Mouse (Mus musculus) heart, postnatal 36 days (tissue): Measurements from ENCODE around the gene Shld1. TPM values are rescaled to one million over a fixed set of nuclear protein-coding genes. Genes with fewer than 3 reads are reported as not detected.

Source experiments
- DNase-seq, 2 experiments: peaks; one replicate each; pipeline ENCODE4 v3.0.0; 2021 to 2022
- intact Hi-C: fragments of 180-260 bp; cut with DNase I; formaldehyde crosslinking; loops from one replicate; pipeline ENCODE4 v1.15.1; 2025
- total RNA-seq, 2 experiments: library from RNA; stranded (reverse); gene quantifications; 2 replicates each; pipeline ENCODE4 v1.2.3; 2021

Shld1 gene
- total RNA-seq, 2 experiments from 2014 or later, result 49.3 to 59.3 TPM

DNA sequence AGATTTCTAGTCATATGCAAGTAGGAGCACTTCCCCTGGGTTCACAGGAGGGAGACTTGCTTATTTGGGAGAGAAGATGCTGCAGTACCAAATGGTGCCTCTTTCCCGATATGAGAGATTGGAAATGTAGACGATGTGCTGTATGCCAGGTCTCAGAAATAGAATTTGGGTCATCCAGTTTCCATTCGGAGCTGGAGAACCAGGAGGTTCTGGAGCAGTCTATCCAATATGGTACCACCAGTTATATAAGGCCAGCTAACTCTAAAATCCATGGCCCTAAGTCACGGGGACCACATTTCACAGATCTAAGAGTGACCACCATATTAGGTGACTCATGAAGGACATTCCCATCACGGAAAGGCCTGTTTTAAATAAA, 30.8 kb downstream of the Shld1 start:
- intact Hi-C loops, result loop anchor here (10.0 kb wide), 2 partner anchors 423 to 453 kb away; partner anchors contain the start of gene Cds2
- no peak for DNase-seq

DNA sequence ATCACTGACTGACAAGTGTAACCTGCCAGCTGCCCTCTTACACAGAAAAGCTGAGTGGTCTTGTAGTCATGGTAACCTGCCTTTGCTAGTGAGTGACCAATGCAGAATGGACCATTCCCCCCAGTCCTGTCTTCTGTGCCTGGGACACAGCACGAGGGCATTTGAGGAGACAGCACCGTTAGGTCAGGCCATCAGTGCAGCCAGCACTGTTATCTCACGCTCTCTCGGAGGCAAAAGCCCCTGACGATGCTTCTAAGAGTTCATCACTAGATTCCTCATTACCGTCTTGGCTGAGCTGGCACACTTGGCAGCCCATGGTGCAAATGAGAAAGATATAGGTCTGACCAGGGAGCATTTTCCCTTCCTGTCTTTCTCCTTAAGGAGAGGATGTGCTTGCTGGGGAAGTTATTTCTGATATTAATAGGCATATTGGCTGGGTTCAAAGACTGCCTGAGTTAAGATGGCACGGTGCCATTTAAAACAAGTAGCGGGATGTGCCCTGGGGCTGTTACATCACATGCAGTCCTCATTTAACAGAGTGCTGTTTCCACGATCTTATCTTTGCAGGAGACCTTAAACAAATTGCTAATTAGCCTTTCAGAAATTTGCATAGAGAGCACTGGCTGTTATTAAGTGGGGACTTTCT, 34.3 kb downstream of the Shld1 start:
- DNase-seq, result no peak
- intact Hi-C loops, result no loop called here

DNA sequence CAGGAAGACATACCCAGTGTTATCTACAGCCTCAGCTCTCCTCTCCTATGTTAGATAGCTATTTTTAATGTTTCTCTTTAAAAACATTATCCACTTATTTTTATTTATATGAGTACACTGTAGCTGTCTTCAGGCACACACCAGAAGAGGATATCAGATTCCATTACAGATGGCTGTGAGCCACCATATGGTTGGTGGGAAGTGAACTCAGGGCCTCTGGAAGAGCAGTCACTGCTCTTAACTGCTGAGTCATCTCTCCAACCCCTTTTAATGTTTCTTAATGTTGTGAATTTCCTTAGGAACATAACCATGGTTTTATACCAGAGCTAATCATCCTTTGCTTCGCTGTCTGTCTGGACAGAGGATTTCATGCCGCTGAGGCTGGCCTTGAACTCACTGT, 35.1 kb downstream of the Shld1 start:
- intact Hi-C loops, result no loop called here
- no peak for DNase-seq

DNA sequence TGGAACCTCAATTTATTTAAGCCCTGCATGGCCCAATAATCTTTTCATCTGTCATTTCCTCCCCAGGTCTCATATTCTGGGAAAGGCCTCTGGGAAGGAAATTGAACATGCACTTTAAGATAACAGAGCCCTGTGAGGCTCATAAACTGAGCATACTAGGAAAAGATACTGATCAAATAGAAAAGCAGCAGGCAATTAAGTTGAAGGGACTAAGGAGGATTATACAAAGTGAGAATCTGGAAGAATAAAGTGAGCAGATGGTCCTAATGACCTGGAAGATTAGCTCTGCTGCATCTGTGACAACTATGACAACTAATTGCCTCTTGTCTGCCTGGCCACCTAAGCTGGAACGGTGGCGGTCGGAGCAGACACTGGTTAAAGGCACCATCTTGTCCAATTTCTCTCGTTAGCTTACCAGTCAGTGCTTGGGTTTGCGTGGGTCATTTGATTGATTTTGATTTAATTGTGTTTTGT, 37.3 kb downstream of the Shld1 start:
- DNase-seq, result no peak
- intact Hi-C loops, result no loop called here

DNA sequence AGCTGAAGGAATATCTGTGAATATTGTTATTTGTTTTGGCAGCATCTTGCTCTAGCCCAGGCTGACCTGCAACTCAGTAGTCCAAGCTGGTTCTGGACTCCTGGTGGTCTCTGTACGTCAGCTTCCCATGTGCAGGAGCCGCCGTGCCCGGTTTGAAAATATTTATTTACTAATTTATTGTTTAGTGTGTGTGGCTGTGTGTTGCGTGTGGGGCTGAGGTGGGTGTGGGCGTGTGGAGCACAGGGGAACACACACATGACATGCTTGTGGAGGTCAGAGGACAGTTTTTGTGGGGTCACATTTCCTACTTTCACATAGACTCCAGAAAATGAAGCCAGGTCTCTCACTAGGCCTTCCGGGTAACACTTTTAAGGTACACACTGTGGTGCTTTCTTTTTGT, 37.8 kb downstream of the Shld1 start:
- DNase-seq, result no peak
- intact Hi-C loops, result no loop called here

DNA sequence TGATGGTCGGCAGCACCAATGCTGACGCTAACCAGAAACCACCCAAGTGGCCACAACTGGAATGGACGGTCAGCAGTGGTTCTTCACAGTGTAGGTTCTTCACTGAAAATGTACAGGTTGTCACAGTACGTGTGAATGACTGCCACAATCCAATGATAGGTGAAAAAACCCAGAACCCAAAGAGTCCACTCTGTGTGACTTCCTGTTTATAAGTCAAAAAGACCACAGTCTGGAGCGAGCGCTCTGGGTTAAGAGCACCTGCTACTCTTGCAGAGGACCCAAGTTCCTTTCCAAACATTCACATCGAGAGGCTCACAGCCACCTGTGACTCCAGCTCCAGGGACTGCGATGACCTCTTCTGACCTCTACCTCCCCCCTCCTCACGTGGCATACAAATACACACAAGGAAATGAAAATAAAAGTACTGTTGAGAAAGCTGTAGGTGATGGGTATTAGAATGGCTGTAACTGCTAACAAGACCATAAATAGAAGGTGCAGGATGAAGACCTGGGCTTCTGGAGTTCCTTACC, 38.7 kb downstream of the Shld1 start:
- no peak for DNase-seq
- intact Hi-C loops, result no loop called here

DNA sequence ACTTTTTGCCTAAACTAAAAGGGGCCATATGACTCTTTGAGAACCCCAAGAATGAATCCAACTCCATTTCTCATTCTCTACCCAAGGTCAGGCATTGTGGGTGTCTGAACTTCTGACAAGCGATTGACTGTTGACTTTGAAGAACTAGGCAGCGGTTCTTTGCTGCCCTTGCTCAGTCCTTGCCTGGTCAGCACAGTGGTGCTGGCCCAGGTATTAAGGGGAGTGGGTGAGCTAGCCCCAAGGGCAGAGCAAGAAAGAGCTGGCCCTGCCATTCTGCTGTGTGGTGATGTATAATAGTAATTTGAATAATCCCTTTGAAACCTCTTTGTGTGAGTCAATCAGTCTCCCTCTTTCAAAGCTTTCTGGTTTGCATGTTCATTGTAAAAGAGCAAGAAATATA, 39.4 kb downstream of the Shld1 start:
- no peak for DNase-seq
- intact Hi-C loops, result no loop called here

DNA sequence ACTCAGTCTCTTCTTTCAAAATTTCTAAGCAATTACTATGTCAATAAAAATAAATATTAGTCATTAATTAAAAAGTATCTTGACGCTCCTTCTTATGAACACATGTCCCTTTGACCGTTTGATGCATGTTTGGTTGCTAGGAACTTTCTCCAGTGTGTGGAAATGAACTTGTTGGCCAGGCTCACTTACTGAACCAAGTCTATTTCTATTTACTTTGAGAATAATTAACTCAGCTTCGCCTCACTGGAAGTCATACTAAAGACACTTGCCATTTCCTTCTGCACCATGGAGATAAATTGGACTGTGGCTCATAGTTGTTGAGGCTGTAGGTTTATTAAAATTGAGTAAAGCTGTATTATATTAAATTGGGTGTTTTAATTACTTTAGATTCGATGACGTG, 46.2 kb downstream of the Shld1 start:
- intact Hi-C loops, result no loop called here
- no peak for DNase-seq

DNA sequence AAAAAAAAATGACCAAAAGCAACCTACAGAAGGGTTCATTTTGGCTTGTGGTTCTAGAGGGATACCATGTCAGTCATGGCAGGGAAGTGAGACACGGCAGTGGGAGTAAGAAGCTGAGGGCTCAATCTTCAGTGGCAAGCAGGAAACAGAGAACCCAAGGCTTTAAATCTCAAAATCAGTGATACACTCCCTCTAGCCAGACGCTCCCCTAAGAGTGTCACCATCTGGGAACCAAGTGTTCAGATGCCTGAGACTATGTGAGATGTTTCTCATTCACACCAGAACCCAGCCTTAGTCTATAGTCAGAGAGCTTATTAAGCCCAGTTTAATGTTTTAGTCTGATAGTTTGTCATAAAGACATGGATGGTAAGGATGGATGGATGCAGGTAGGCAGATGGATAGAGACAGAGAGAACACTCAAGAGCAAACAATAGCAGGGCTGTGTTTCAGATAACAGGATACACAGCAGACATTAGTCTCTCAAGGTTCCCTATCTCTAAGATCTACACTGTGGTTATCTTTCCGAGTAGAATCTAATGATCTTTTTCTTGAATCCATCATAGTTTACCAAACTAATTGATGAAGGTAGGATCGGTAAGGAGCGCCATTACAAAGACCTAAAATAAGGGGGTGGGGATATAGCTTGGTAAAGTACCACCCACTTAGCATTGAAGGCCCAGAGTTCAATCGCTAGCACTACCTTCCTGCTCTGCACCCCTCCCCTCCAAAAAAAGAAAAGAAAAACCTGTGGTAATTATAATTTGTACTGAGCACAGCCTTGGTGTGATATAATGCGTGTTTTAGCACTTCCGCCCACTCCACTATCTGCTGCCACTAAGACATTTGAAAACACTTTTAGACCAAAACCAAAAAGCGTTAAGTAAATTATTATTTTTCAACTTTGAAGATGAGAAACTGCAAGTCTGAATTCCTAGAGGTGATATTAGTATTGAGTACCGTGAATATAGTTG, 47.2 kb downstream of the Shld1 start:
- intact Hi-C loops, result no loop called here

DNA sequence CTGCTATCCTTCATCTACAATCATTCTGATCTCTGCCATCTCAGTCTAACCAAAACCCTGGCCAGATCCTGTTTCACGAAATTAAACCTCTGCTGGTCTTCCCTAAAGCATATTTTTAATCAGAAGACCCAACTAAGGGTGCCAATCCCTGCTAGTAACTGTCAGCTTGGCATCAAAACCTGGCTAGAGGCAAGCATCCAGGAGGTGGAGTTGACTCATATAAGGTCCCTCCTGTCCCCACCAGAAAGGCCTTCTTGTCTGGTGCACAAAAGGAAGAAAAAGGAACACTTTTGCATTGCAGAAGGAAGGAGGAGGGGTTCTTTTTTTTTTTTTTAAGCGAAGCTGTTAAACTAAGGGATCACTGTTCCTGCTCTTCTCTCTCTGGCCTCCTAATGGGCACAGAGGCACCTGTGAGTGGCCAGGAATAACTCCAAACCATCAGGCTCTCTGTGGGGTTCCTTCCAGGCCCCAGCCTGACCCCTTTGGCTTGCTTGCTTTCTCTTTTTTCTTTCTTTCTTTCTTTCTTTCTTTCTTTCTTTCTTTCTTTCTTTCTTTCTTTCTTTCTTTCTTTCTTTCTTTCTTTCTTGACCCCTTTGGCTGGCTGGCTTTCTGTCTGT, 52.2 kb downstream of the Shld1 start:
- no peak for DNase-seq
- intact Hi-C loops, result no loop called here

More for the DNA sequence above, 47.2 kb downstream of the Shld1 start:
- DNase-seq, result no peak

DNA sequence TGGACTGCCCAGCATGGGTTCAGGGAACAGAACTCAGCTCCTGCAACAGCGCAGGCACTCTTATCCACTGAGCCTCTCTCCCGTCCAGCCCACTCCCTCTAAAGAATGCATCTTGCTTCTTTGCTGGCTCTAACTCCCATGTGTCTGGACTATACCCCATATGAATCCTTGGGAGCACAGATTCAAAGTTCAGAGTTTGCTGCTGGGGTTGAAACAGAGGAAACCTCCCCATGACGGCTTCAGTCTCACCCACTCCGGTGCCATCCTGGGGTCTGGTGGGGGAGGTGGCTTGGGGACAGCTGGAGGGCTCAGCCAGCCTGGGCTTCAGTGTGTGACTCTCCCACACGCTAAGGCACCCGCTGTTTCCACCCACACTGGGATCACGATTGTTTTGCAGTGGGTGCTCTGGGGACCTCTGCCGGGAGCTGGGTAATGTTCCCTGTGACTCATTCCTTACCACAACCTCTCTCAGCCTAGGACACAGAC, 55.2 kb downstream of the Shld1 start:
- DNase-seq, result no peak
- intact Hi-C loops, result no loop called here

DNA sequence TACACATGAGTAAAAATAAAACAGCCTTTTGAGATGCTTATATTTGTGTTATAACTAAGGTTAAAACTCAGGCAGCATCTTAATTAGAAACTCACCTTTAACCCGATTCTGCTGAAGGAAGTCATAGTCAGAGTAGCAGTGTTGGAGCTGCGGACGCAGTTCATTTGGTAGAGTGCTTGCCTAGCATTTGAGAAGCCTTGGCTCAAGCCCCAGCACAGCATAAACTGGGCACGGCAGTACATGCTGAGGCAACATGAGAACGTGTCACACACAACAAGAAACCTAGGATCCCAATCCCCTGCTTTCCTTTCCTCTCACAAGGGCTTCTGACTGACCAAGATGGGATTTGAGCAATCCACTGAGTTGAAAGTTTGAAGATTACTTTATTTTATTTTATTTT, 58.1 kb downstream of the Shld1 start:
- DNase-seq, result no peak
- intact Hi-C loops, result no loop called here

DNA sequence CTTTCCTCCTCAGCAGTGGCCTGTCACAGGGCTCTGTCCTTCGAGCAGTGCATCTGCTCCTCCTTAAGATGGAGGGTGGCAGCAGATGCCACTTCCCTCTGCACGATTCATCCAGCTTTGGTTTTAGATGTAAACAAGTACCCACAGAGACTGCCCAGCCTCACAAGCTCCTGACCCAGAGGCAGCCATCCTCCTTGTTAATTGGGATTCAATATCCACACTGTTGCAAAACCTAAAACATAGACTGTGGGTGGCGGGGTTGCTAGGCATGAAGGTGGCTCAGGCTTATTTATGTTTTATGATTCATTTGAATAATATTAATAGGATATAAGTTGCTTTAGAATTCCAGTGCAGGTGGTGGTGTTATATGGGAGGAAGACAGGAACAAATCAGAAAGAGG, 59.4 kb downstream of the Shld1 start:
- no peak for DNase-seq
- intact Hi-C loops, result no loop called here

DNA sequence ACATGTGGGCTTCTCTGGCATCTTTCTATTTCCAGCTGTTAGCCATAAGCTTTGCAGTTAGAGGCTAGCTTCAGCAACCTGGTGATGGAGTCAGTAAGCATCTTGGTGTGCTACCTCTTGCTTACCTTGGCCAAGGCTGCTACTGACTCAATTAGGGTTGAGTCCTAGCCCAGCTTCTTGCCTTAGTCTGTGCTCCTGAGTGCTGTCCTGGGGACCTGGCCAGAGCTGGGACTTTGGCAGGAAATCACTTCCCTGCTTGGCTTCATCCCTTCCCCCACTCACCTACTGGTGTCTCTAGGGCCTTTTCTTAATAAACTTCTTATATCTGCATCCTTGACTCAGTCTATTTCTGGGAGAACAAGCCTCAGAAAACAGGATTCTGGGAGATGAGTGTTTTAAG, 64.0 kb downstream of the Shld1 start:
- DNase-seq, result no peak
- intact Hi-C loops, result no loop called here

DNA sequence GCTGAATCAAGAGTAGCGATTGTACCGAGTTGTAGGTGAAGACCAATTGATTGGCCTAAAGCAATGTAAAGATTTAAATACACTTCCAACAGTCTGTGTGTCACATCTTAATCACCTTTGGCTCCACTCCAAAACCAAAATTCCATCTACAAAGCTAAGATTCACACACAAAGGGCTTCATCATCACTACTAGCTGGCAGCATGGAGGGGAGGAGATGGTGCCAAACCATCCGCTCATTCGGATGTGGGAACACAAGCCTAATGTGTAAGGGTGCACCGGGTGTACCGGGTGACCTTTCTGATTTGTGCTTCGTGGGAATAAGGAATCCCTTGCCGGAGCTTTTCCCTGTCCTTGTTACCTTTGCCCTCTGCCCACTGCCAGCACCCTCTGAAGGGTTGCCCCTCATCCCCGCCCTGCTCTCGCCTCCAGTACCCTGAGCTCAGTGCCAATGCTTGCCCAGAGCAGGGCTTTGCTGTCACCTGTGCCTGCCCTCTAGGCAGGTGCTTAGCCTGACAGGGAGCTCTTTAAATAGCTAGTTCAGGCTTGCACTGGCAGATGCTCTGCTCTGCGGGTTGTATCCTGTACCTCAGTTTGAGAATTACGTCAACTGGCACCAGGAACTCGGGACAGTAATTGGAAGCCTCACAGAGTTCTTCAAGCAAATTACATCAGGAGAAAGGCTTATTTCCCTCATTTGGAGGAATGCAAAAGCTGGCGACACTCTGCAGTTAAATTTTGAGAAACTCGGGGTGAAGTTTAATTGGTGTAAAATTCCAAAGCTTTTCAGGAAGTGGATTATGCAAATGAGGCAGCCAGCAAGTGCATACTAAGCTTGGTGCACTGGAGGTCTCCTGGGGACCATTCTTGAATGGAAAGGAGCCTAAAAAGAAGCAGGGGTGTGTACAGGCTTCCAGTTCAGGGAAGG, 64.7 kb downstream of the Shld1 start:
- intact Hi-C loops, result no loop called here
- no peak for DNase-seq

DNA sequence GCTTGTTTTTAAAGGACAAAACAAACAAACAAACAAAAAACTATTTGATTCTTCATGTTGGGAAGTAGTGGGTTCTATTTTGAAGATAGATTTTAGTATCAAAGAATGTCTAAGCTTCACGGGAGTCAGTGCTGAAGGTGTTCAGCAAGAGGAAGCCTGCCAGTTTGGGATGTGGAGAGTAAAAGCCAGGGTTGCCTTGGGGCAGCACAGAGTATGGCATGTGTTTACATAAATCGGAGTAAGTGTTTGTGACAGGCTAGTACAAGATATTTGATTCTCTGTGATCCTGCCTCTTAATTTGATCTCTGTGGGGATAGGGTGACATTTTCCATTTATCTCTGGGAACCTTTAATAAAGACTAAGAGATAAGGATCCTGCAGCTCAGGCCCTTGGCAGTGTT, 65.7 kb downstream of the Shld1 start:
- intact Hi-C loops, result no loop called here

DNA sequence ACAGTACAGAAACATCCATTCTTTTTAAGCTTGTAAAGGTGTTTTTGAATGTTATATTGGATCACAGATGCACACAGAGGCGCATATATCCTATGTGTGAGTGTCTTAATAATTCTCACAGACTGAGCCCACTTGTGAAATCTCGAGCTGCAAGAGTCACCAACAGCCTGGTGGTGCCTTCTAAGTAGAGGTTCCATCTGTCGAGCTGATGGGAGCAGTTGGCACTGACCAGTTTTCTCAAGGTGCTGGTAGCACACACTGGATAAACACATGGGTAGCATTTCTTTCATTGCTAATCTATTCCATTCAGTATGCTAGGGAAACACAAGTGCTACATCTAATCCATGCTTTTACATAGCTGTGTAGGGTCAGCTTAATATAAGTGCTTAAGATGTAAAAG, 66.4 kb downstream of the Shld1 start:
- intact Hi-C loops, result no loop called here
- DNase-seq, result no peak

More for the DNA sequence above, 65.7 kb downstream of the Shld1 start:
- DNase-seq, result no peak

DNA sequence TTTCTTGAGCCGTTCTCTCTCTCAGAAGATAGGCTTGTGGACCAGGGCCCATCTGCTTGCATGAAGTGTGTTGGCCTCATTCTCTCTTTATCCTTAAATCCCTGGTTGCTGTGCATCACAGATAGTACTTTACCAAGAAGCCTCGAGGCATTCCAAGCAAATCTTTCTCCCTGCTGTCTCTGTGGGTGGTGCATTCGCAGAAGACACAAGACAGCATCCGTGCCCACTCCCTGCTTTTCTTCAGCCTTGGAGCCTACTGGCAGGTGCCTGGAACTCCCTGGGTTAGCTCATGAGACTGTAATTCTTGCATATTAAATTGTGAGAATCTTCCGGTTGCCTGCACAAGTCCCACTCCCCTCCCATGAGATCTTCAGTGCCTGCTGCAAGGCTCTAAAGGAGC, 71.2 kb downstream of the Shld1 start:
- intact Hi-C loops, result no loop called here
- no peak for DNase-seq

DNA sequence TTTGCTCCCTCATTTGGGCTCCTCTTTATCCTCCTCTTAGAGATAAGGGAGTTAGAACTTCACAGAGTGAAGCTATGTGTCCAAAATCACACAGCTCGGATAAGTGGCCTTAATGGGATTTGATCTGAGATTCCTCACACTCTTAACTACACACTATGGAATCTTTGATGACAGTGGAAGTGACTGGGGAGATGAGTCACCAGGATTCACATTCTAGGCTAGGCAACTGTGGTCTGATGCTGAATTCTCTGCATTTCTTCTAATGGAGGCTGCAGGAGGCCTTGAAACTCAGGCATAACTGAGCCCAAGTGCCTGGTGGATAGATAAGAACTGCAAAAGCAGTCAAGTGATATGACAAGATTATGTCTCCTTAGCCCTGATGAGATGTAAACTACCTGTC, 84.1 kb downstream of the Shld1 start:
- intact Hi-C loops, result no loop called here
- DNase-seq, result no peak

DNA sequence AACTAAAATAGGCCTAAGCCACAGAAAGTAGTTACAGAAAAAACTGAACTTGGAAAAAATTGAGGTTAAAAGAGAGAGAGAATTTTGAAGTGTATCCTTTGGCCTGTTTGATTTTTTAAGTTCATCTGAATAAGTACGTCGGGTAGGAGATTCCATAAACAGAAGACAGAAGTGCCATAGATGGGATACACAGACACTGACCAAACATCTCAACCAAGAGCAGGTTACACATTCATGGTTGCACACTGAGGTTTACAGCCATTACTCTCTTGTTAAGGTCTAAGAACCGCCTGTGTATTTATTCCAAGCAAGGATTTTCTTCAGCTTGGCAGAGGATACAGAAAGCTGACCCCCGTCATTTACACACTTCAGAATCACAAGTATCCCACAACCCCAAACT, 94.2 kb downstream of the Shld1 start, which contains the start of gene Chgb:
Gene Chgb (plus strand): TSS at position 301 of the 400 bp plus-strand sequence.
- intact Hi-C loops, result loop anchor here (10.0 kb wide), 1 partner anchor 266 kb away; no protein-coding TSS in a partner anchor

More for the DNA sequence above, 94.2 kb downstream of the Shld1 start, which contains the start of gene Chgb:
- DNase-seq, result no peak
